Mouse (Mus musculus) liver, embryonic 14.5 days (tissue): ENCODE results near the gene Snrk.

Experiments used
- CTCF ChIP-seq: IDR thresholded peaks from 2 replicates; pipeline ENCODE4 v1.5.1; 2016; ENCODE audit warnings: antibody characterized with exemption, low read depth, control low read depth
- EP300 ChIP-seq: IDR thresholded peaks from 2 replicates; pipeline ENCODE4 v1.6.1; 2016; ENCODE audit warnings: antibody characterized with exemption, low read depth

DNA sequence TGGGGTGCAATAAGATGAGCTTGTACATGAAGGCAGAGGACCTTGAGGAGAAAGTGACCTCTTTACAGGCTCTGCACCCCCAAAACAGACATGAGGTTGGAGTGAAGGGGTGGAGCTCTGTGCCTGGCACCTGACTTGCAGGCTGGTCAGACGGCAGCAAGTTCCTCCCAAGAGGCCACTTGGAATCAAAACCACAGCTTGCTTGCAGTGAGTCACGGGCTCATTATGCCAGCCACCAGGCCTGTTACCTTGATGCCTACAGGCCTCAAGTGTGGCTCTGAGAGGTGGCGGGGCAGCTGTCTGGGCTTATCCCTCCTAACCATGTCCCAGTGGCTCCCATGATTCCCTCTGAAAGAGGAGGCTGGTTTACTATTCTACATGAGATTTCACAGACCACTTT is 63.0 kb downstream of the Snrk start:
- TF ChIP-seq CTCF: no peak
- TF ChIP-seq EP300: no peak
